Mouse (Mus musculus) forebrain, embryonic 15.5 days (tissue): ENCODE measurements around the gene Tm4sf4. TPM values are rescaled to one million over a fixed set of nuclear protein-coding genes. Genes with fewer than 3 reads are reported as not detected.

Source experiments
- ATAC-seq: fragments of 200-750 bp; cut with Nextera tagmentation; replicated peaks from 2 replicates; pipeline ENCODE4 v1.8.0; 2017; ENCODE audit warnings: mild to moderate bottlenecking, moderate TSS enrichment, moderate library complexity
- H3K27ac ChIP-seq: fragments of 300-500 bp; sonication (generic); replicated peaks from 2 replicates; pipeline ENCODE4 v1.5.1; 2015; ENCODE audit warnings: mild to moderate bottlenecking, inconsistent platforms
- H3K27me3 ChIP-seq: fragments of 300-500 bp; sonication (generic); 2 replicates; pipeline ENCODE4 v1.6.1; 2015; ENCODE audit warnings: inconsistent platforms
- H3K36me3 ChIP-seq: fragments of 300-500 bp; sonication (generic); 2 replicates; pipeline ENCODE4 v1.6.1; 2015; ENCODE audit warnings: mild to moderate bottlenecking, inconsistent platforms
- H3K4me1 ChIP-seq: fragments of 300-500 bp; sonication (generic); 2 replicates; pipeline ENCODE4 v1.6.1; 2015; ENCODE audit warnings: inconsistent platforms
- H3K4me2 ChIP-seq: fragments of 300-500 bp; sonication (generic); replicated peaks from 2 replicates; pipeline ENCODE4 v1.6.1; 2015; ENCODE audit warnings: mild to moderate bottlenecking, inconsistent platforms
- H3K4me3 ChIP-seq: fragments of 300-500 bp; sonication (generic); 2 replicates; pipeline ENCODE4 v1.5.1; 2015; ENCODE audit warnings: mild to moderate bottlenecking, inconsistent platforms
- H3K9ac ChIP-seq: fragments of 300-500 bp; sonication (generic); replicated peaks from 2 replicates; pipeline ENCODE4 v1.6.1; 2015; ENCODE audit warnings: mild to moderate bottlenecking, inconsistent platforms
- H3K9me3 ChIP-seq: fragments of 300-500 bp; sonication (generic); 2 replicates; pipeline ENCODE4 v1.6.1; 2016; ENCODE audit warnings: inconsistent platforms
- WGBS: fragments of 180-500 bp; shearing (Covaris S2); methylation state at CpG from one replicate; pipeline ENCODE4 v1.1.7; 2015; ENCODE audit warnings: mixed read lengths; 5-methylcytosine and 5-hydroxymethylcytosine counted together
- polyA plus RNA-seq: library from polyadenylated mRNA; unstranded; fragments of >200 nt; fragmentation: Nextera tagmentation; extraction: Ambion mirVana; gene quantifications from 2 replicates; pipeline ENCODE4 v1.2.1, GENCODE M21; 2015

Gene Tm4sf4
- 0.11 TPM in 1 of 2 replicates, not detected in the other for polyA plus RNA-seq

GRCm38 (mm10) chr3:57425089-57425730, at the start of gene Tm4sf4:
TSS of gene Tm4sf4 (plus strand) at chr3:57425314.
- Histone ChIP-seq H3K9ac (no peak within 1 kb of the TSS), H3K27ac (no peak within 1 kb of the TSS), H3K4me2 (no peak within 1 kb of the TSS), H3K4me1 (no peaks in the 10 kb centered on the region), H3K9me3 (no peaks in the 10 kb centered on the region), H3K27me3 (no peaks in the 10 kb centered on the region), H3K4me3 (no peak within 1 kb of the TSS), H3K36me3 (no peaks in the 10 kb centered on the region)
- 74% methylated on average over 10 of the region's 10 CpGs for WGBS
- no peak for ATAC-seq

- H3K4me2 ChIP-seq, result no peak overlapping the region
- H3K36me3 ChIP-seq, result no peaks in the 10 kb centered on the region
- ATAC-seq, result no peak
- WGBS, result 86% methylated on average over 6 of the region's 6 CpGs
- H3K9ac ChIP-seq, result no peak overlapping the region
- H3K4me3 ChIP-seq, result no peak overlapping the region
- H3K27me3 ChIP-seq, result no peaks in the 10 kb centered on the region
- H3K4me1 ChIP-seq, result no peaks in the 10 kb centered on the region
- H3K27ac ChIP-seq, result no peak overlapping the region
- no peaks in the 10 kb centered on the region for H3K9me3 ChIP-seq
Measured at GRCm38 (mm10) chr3:57386423-57386822, 38.7 kb upstream of the Tm4sf4 start.

- no peak overlapping the region for H3K27ac ChIP-seq
Measured at GRCm38 (mm10) chr3:57386895-57387294, 38.2 kb upstream of the Tm4sf4 start.

GRCm38 (mm10) chr3:57387593-57387992, 37.5 kb upstream of the Tm4sf4 start:
- Histone ChIP-seq H3K4me2 (no peak overlapping the region), H3K9ac (no peak overlapping the region), H3K27me3 (no peaks in the 10 kb centered on the region), H3K9me3 (no peaks in the 10 kb centered on the region), H3K27ac (no peak overlapping the region), H3K36me3 (no peaks in the 10 kb centered on the region), H3K4me1 (no peaks in the 10 kb centered on the region), H3K4me3 (no peak overlapping the region)
- WGBS, result 77% methylated on average over 2 of the region's 2 CpGs
- ATAC-seq, result no peak

More at GRCm38 (mm10) chr3:57386895-57387294, 38.2 kb upstream of the Tm4sf4 start:
- Histone ChIP-seq H3K4me2 (no peak overlapping the region), H3K9me3 (no peaks in the 10 kb centered on the region), H3K4me3 (no peak overlapping the region), H3K27me3 (no peaks in the 10 kb centered on the region), H3K36me3 (no peaks in the 10 kb centered on the region), H3K4me1 (no peaks in the 10 kb centered on the region), H3K9ac (no peak overlapping the region)
- no peak for ATAC-seq
- whole genome bisulfite sequencing, result 86% methylated on average over 2 of the region's 2 CpGs

GRCm38 (mm10) chr3:57411535-57411934, 13.6 kb upstream of the Tm4sf4 start:
- no peak overlapping the region for H3K4me2 ChIP-seq
- ATAC-seq, result no peak
- no peaks in the 10 kb centered on the region for H3K9me3 ChIP-seq
- H3K36me3 ChIP-seq, result no peaks in the 10 kb centered on the region
- H3K9ac ChIP-seq, result no peak overlapping the region
- WGBS, result 88% methylated on average over 4 of the region's 4 CpGs
- H3K4me3 ChIP-seq, result no peak overlapping the region
- no peaks in the 10 kb centered on the region for H3K4me1 ChIP-seq
- H3K27me3 ChIP-seq, result no peaks in the 10 kb centered on the region
- no peak overlapping the region for H3K27ac ChIP-seq

- no peaks in the 10 kb centered on the region for H3K36me3 ChIP-seq
- no peaks in the 10 kb centered on the region for H3K9me3 ChIP-seq
- H3K4me1 ChIP-seq, result no peaks in the 10 kb centered on the region
- no peak overlapping the region for H3K4me3 ChIP-seq
- H3K27ac ChIP-seq, result no peak overlapping the region
- ATAC-seq, result no peak
- 71% methylated on average over 2 of the region's 2 CpGs for WGBS
- no peak overlapping the region for H3K9ac ChIP-seq
- H3K27me3 ChIP-seq, result no peaks in the 10 kb centered on the region
- H3K4me2 ChIP-seq, result no peak overlapping the region
Measured at GRCm38 (mm10) chr3:57420233-57420632, 4.9 kb upstream of the Tm4sf4 start.

GRCm38 (mm10) chr3:57420660-57421059, 4.5 kb upstream of the Tm4sf4 start:
- no peaks in the 10 kb centered on the region for H3K36me3 ChIP-seq
- 93% methylated on average over 1 of the region's 1 CpGs for WGBS
- ATAC-seq, result no peak
- no peak overlapping the region for H3K4me2 ChIP-seq
- H3K27ac ChIP-seq, result no peak overlapping the region
- H3K9ac ChIP-seq, result no peak overlapping the region
- H3K27me3 ChIP-seq, result no peaks in the 10 kb centered on the region
- no peaks in the 10 kb centered on the region for H3K9me3 ChIP-seq
- H3K4me3 ChIP-seq, result no peak overlapping the region
- no peaks in the 10 kb centered on the region for H3K4me1 ChIP-seq

- H3K27ac ChIP-seq, result no peak overlapping the region
- 88% methylated on average over 11 of the region's 11 CpGs for WGBS
Measured at GRCm38 (mm10) chr3:57426351-57426750, 1.2 kb downstream of the Tm4sf4 start.

GRCm38 (mm10) chr3:57428682-57429464, 3.8 kb downstream of the Tm4sf4 start:
- no peak overlapping the region for H3K4me3 ChIP-seq
- no peak overlapping the region for H3K9ac ChIP-seq
- no peaks in the 10 kb centered on the region for H3K36me3 ChIP-seq
- no peak overlapping the region for H3K4me2 ChIP-seq
- ATAC-seq, result no peak
- no peak overlapping the region for H3K27ac ChIP-seq
- H3K4me1 ChIP-seq, result no peaks in the 10 kb centered on the region
- 44% methylated on average over 5 of the region's 5 CpGs for WGBS
- no peaks in the 10 kb centered on the region for H3K9me3 ChIP-seq
- H3K27me3 ChIP-seq, result no peaks in the 10 kb centered on the region

More at GRCm38 (mm10) chr3:57426351-57426750, 1.2 kb downstream of the Tm4sf4 start:
- Histone ChIP-seq H3K9me3 (no peaks in the 10 kb centered on the region), H3K9ac (no peak overlapping the region), H3K36me3 (no peaks in the 10 kb centered on the region), H3K4me3 (no peak overlapping the region), H3K27me3 (no peaks in the 10 kb centered on the region), H3K4me2 (no peak overlapping the region), H3K4me1 (no peaks in the 10 kb centered on the region)
- no peak for ATAC-seq

GRCm38 (mm10) chr3:57429486-57429885, 4.4 kb downstream of the Tm4sf4 start:
- H3K9ac ChIP-seq, result no peak overlapping the region
- H3K27me3 ChIP-seq, result no peaks in the 10 kb centered on the region
- H3K4me3 ChIP-seq, result no peak overlapping the region
- 75% methylated on average over 4 of the region's 4 CpGs for WGBS
- H3K4me2 ChIP-seq, result no peak overlapping the region
- H3K27ac ChIP-seq, result no peak overlapping the region
- H3K4me1 ChIP-seq, result no peaks in the 10 kb centered on the region
- no peak for ATAC-seq
- H3K9me3 ChIP-seq, result no peaks in the 10 kb centered on the region
- H3K36me3 ChIP-seq, result no peaks in the 10 kb centered on the region

GRCm38 (mm10) chr3:57431706-57432105, 6.6 kb downstream of the Tm4sf4 start:
- no peak overlapping the region for H3K9ac ChIP-seq
- no peak for ATAC-seq
- no peak overlapping the region for H3K27ac ChIP-seq
- H3K27me3 ChIP-seq, result no peaks in the 10 kb centered on the region
- 66% methylated on average over 3 of the region's 3 CpGs for WGBS
- H3K4me2 ChIP-seq, result no peak overlapping the region
- H3K9me3 ChIP-seq, result no peaks in the 10 kb centered on the region
- H3K36me3 ChIP-seq, result no peaks in the 10 kb centered on the region
- no peak overlapping the region for H3K4me3 ChIP-seq
- H3K4me1 ChIP-seq, result no peaks in the 10 kb centered on the region

- Histone ChIP-seq H3K27me3 (no peaks in the 10 kb centered on the region), H3K4me2 (no peak overlapping the region), H3K9ac (no peak overlapping the region), H3K36me3 (no peaks in the 10 kb centered on the region), H3K4me1 (no peaks in the 10 kb centered on the region), H3K4me3 (no peak overlapping the region), H3K9me3 (no peaks in the 10 kb centered on the region), H3K27ac (no peak overlapping the region)
- WGBS, result 83% methylated on average over 8 of the region's 8 CpGs
- no peak for ATAC-seq
Measured at GRCm38 (mm10) chr3:57435364-57435763, 10.2 kb downstream of the Tm4sf4 start.
